Mouse (Mus musculus): ENCODE measurements at regions not wholly inside any gene's neighbourhood (a gene's known extent, or its start where the extent isn't known, plus 50 kb on each side); places are given as distances from the start of the nearest gene placed in this dataset.
A peak's percentile ranks its signal among the peaks of the same experiment; 100 is the strongest.
"Not testable (repeated sequence)": the region's sequence is repeated elsewhere in the genome, so short reads cannot be mapped to it uniquely, and the experiment has no call there.

- DNase-seq: peak; percentile 28 to 31
Observed at GRCm38 (mm10) chr10:11515144-11515543, 171.9 kb downstream of the Epm2a start.

- no peak for DNase-seq
Observed at GRCm38 (mm10) chr10:11517122-11517521, 173.9 kb downstream of the Epm2a start.

DNA sequence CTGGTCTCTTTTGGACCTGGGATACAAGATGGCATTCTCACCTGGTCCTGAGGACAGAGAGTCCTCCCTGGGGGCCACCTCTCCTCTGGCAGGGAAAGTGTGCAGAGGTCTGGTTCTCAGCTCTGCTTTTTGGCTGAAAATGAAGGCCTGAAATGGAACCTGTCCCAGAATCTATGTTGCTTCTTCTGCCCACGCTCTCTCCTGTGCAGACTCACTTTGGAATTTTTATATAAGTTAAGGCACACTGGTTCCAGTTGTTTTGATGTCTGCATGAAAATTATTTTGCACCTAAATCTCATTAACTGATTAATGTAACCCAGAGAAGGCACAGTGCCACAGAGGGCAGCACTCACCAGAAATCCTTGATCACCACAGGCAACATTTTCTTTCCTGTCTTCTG, 188.1 kb downstream of the Epm2a start:
- no peak for DNase-seq

- DNase-seq: not testable (repeated sequence)
Observed at GRCm38 (mm10) chr10:11555376-11555775, 212.2 kb downstream of the Epm2a start.

- no peak for DNase-seq
Observed at GRCm38 (mm10) chr10:11570523-11571055, 227.4 kb downstream of the Epm2a start.

- DNase-seq: no peak
Observed at GRCm38 (mm10) chr10:11608451-11608850, 265.2 kb downstream of the Epm2a start.

GRCm38 (mm10) chr10:11609092-11609491, 265.9 kb downstream of the Epm2a start:
- not testable (repeated sequence) for DNase-seq

DNA sequence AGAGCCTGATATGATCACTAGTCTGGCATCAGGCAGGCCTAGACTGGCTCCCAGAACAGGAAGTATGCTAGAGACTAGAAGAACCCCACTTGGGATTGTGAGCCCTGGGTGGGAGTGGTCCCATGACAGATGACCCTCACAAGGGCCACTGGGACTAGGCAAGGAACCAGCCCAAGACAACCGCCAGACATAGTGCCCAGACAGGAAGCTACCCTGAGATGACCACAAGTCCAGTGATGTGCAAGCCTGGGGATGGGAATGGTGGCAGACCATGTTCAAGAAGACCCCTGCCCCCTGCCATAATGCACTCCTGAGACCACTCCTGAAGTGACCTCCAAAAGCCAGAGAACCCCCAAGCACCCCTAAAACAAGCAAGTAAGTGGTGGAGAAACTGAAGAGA, 304.9 kb downstream of the Epm2a start:
- DNase-seq: no peak

GRCm38 (mm10) chr10:11660056-11660770, 317.0 kb downstream of the Epm2a start:
- no peak for DNase-seq

DNA sequence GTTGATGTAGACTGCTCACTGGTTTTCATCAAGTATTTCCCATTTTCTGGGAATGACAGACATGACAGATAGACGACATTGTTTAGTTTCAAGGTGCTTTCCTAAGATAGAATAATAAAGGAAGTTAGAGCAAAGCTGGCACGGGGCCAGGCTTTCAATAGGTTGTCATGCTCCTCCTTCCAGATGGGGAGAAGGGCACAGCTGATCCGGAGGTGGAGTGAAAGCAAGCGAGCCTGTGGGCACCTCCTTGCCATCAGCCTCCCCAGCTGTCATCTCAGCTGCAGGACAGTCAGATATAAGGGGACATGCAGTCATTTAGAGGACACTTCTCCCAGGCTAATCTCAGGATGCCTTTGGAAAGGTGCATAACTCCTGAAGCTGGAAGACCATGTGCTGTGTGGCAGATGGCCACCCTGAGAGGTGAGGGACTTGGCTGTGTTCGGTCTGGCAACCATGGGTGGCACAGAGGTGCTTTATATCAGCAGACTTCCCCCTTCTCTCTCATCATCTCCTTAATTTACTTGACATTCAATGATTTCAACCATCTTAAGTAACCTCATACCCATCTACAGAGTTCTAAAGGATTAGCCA, 318.6 kb downstream of the Epm2a start:
- peak; percentile 18 to 20 for DNase-seq

DNA sequence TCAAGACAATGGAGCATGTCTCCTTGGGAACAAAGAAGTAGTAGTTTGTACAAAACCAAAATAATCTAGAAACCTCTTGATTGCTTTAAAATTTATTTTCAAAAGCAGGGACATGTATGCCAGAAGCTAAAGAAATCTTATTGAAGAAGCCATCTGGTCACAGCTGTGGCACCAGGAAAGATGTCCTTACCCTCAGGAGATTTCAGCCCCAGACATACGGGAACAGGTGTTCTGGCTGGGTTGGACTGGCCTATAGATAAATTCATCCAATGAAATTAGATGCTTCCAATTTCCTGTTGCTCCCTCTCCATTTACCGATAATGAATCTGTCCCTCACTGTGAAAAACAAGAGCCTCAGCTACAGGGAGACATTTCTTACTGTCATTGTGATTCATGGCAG, 366.5 kb downstream of the Epm2a start:
- no peak for DNase-seq

- no peak for DNase-seq
Observed at GRCm38 (mm10) chr10:11724775-11725174, 381.6 kb downstream of the Epm2a start.

- DNase-seq: no peak
Observed at GRCm38 (mm10) chr10:11729536-11729935, 386.3 kb downstream of the Epm2a start.

DNA sequence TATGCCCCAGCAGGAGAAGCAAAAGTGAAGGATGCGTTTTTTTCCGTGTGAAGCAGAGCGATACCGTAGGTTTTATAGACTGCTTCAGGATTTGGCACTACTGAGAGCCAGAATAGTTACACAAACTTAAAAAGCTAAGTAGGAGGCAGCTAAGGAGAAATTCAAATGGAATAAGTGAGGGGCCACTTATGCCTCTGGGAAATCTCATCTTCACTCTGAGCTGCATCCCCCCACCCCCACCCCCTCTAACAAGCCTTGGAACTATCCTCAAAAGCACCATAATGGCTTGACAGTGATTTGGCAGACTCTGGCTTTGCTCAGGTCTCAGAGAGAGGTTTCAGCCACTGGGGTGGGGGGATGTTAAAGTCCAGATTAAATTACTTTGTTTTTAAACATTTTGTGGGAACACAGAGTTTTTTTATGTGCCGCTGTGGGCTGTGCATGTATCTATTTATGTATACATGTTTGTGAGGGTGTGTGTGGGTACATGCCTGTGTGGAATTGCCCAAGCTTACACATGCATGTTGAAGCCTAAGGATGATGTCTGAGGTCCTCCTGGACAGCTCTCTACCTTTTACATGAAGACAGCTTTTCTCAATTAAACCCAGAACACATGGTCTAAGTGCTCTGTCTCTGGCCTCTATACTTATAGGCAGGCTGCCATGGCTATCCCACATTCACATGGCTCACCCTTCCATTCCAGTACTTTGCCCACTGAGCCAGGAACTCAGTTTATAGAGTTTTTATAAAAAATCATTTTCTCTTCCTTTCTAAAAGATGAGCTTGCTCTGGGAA, 396.6 kb downstream of the Epm2a start:
- no peak for DNase-seq

- DNase-seq: no peak
Observed at GRCm38 (mm10) chr10:11745587-11745986, 402.4 kb downstream of the Epm2a start.

GRCm38 (mm10) chr10:11746959-11747358, 403.8 kb downstream of the Epm2a start:
- no peak for DNase-seq

DNA sequence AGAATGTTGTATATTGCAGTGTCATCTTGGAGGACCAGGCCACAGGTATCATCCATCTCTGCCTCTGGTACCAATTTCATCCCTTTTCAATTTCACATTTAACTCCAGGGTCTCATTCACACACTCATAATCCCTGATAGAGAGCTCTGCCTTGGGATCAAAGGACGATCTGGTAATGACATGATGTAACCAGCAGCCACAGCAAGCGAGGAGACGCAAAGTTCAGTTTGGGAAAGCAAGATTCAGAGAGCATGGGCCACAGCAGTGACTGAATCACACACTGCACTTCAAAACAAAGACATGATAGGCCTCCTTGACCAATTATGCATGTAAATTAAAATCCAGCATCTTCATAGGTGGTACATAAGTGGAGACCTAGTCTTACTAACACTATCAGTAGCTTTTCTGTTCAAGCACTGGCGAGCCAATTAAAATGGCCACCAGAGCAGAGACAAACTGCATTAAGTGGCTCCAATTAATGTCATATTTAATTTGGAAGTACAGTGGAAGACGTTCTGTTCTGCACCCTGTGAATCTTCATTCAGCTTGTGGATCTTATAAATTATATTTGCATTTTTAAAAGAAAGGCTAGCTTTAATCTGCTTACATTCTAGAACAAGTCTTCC, 412.0 kb downstream of the Epm2a start:
- no peak for DNase-seq

DNA sequence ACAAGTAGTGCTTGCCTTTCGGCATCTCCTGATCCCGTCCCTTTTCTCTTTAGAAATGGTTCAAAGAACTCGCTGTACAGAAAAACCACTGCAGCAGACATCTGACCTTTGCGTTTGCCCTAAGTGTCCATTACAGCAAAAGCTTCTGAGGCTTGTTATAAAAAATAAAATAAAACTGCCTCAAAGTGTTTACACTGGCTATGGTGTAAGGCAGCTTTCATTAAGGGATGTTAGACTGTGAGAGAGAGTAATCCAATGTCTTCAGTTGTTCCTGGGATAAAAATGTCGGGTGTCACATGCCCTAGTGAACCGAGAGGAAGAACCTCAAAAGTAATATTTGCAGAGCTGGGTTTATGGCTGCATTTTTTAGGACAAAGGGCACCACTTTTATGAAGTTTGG, 434.7 kb downstream of the Epm2a start:
- no peak for DNase-seq

GRCm38 (mm10) chr10:11780302-11780701, 437.1 kb downstream of the Epm2a start:
- DNase-seq: no peak

DNA sequence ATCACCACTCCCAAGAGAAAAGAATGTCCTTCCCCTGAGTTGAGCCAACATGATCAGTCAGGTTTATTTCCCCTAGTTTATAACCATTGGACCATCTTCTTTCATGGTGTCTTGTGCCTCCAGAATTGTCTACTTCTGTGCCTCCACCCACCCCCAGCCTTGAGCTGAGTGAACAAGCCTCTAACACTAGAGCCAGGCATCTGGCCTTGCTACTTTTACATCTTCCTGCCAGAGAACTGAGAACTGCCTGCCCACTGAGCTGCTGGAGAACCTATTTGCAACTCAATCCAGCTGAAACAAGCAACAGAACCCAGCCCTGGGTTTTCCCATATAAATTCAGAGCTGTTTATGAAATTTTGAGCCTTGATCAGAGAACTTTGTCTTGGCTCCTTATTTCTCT, 444.0 kb downstream of the Epm2a start:
- no peak for DNase-seq

GRCm38 (mm10) chr10:11799510-11799909, 456.3 kb downstream of the Epm2a start:
- no peak for DNase-seq

GRCm38 (mm10) chr10:11801372-11802230, 458.4 kb downstream of the Epm2a start:
- not testable (repeated sequence) for DNase-seq

All from cerebellum, postnatal 36 days (tissue).